Mouse (Mus musculus): ENCODE results near the gene Myo5a. TPM values are rescaled to one million over a fixed set of nuclear protein-coding genes. Genes with fewer than 3 reads are reported as not detected.

The Myo5a gene
- polyA plus RNA-seq, 1 experiment from 2014 or later = 42.4 TPM

DNA sequence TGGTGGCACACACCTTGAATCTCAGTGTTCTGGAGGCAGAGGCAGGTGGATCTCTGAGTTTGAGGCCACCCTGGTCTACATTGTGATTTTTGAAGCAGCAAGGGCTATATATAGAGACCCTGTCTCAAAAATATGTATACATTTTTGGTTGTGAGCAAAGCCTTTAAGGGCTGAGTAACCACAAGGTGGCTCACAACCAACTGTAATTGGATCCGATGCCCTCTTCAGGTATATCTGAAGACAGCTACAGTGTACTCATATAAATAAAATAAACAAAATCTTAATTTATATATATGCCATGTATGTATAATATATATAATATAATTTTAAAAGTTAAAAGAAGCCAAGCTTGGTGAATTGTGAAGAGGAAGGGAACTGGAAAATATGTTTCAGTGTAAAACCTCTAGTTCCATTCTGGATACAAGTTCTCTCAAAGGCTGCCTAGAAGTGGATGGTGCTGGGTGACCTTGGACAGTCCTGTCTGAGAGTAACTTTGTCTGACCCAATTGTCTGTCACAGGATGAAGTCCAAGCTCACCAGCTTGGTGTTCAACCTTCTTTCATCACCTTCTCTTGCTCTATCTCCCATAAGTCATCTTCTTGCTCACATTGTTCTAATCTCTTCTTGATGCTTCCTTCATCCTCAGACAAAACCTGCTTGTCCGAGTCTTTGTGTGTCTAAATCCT is 28.8 kb upstream of the Myo5a start:
- no peak for ATAC-seq (ENCODE audit: low FRiP score, low read depth)
- Histone ChIP-seq H3K36me3 (peaks cover 4% of the 10 kb centered on the region; the same call in 1 of the 2 replicates), H3K4me2 (replicated peaks) (no peak overlapping the region), H3K4me3 (no peak overlapping the region), H3K4me1 (peaks cover 10% of the 10 kb centered on the region), H3K27me3 (replicated peaks) (no peaks in the 10 kb centered on the region), H3K9me3 (no peaks in the 10 kb centered on the region), H3K9ac (no peak overlapping the region), H3K27ac (no peak overlapping the region)
- 92% methylated on average over 2 of the region's 2 CpGs for WGBS

DNA sequence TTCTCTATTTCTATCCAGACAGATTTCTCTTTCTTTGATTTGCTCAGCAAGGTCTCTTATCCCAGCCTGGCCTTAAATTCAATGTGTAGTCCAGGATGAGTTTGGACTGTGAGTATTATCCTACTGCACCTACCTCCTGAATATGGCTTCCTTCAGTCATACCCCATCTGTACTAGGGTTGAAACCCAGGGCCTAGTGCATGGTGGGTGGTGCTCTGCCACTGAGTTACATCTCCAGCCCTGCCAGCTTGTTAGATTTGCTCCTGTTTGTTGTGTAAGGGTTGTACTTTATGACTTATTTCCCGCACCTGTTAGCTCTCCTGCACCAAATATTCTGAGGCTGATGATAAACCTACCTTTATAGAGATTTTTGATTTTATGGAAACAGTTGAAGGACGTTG is 27.6 kb upstream of the Myo5a start:
- 94% methylated on average over 2 of the region's 2 CpGs for WGBS
- H3K27me3 ChIP-seq (replicated peaks) = no peaks in the 10 kb centered on the region
- H3K9ac ChIP-seq = no peak overlapping the region
- no peaks in the 10 kb centered on the region for H3K9me3 ChIP-seq
- ATAC-seq (ENCODE audit: low FRiP score, low read depth) = no peak
- H3K4me2 ChIP-seq (replicated peaks) = no peak overlapping the region
- peaks cover 4% of the 10 kb centered on the region; the same call in 1 of the 2 replicates for H3K36me3 ChIP-seq
- H3K4me3 ChIP-seq = no peak overlapping the region
- H3K4me1 ChIP-seq = peaks cover 10% of the 10 kb centered on the region
- no peak overlapping the region for H3K27ac ChIP-seq

DNA sequence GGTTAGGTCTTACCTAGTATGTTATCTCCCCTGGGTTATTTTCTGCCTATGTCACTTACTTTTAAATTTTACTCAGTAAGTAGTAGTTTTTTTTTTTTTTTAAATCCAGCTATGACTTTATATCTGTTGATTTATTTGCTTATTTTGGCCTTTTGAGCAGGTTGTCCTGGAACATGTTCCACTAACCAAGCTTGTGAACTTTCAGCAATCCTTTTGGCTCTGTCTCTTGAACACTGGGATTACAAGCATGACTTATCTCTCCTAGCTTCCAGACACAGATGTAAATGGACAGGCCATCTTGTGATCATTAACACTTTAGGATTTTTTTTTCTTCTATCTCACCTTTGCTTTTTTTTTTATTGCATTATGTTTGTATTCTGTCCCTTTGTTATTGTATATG is 23.7 kb upstream of the Myo5a start:
- no peak for ATAC-seq (ENCODE audit: low FRiP score, low read depth)

DNA sequence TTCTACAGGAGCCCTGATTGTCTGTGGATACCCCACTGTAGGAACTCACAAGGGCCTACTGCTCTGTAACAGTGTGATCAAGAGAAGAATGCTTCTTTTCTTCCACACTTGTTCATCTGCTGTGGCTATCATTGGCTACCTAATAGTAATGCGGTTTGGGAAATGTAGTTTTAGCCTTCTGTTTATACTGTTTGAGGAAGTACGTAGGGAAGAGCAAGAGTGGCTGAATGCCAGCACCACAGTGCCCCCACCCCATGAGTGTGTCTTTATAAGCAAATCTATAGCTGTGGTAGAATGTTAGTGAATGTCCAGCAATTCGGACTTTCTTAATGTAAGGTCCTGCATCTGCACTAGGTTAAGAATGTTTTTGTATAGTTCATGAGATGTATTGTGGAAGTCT is 21.7 kb upstream of the Myo5a start:
- H3K9me3 ChIP-seq = no peaks in the 10 kb centered on the region
- WGBS = 92% methylated on average over 3 of the region's 3 CpGs
- no peak overlapping the region for H3K4me2 ChIP-seq (replicated peaks)
- H3K27me3 ChIP-seq (replicated peaks) = no peaks in the 10 kb centered on the region
- H3K4me3 ChIP-seq = no peak overlapping the region
- H3K4me1 ChIP-seq = no peaks in the 10 kb centered on the region
- no peak overlapping the region for H3K27ac ChIP-seq
- ATAC-seq (ENCODE audit: low FRiP score, low read depth) = no peak
- H3K9ac ChIP-seq = no peak overlapping the region
- peaks cover 4% of the 10 kb centered on the region; the same call in 1 of the 2 replicates for H3K36me3 ChIP-seq

More for the DNA sequence above, 23.7 kb upstream of the Myo5a start:
- Histone ChIP-seq H3K27me3 (replicated peaks) (no peaks in the 10 kb centered on the region), H3K9me3 (no peaks in the 10 kb centered on the region), H3K4me2 (replicated peaks) (no peak overlapping the region), H3K27ac (no peak overlapping the region), H3K4me1 (no peaks in the 10 kb centered on the region), H3K9ac (no peak overlapping the region), H3K36me3 (peaks cover 4% of the 10 kb centered on the region; the same call in 1 of the 2 replicates), H3K4me3 (no peak overlapping the region)

DNA sequence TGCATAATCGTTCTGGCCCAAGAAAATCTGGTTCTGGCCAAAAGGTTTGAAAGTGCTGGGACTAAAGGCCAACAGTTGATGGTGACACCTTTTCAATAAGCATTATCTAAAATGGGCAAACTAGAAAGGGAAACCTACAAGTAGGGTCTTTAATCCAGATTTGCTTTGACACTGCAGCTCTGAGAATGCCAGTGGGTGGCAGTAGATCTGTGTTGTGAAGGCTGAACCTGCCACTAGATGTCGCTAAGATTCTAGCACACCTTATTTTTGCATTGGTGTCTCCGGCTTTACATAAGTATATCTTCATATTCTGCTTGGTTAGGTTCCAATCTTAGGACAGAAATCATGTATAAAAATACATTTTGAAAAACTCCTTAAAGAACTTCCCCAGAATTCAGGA is 20.8 kb upstream of the Myo5a start:
- peaks cover 4% of the 10 kb centered on the region; the same call in 1 of the 2 replicates for H3K36me3 ChIP-seq
- H3K9ac ChIP-seq = no peak overlapping the region
- H3K4me1 ChIP-seq = no peaks in the 10 kb centered on the region
- WGBS = 40% methylated on average over 3 of the region's 3 CpGs
- H3K4me2 ChIP-seq (replicated peaks) = no peak overlapping the region
- H3K4me3 ChIP-seq = no peak overlapping the region
- H3K9me3 ChIP-seq = no peaks in the 10 kb centered on the region
- no peak overlapping the region for H3K27ac ChIP-seq
- no peaks in the 10 kb centered on the region for H3K27me3 ChIP-seq (replicated peaks)
- ATAC-seq (ENCODE audit: low FRiP score, low read depth) = 0 out of 2 replicates have a peak, but pooled peaks have one; percentile 37

DNA sequence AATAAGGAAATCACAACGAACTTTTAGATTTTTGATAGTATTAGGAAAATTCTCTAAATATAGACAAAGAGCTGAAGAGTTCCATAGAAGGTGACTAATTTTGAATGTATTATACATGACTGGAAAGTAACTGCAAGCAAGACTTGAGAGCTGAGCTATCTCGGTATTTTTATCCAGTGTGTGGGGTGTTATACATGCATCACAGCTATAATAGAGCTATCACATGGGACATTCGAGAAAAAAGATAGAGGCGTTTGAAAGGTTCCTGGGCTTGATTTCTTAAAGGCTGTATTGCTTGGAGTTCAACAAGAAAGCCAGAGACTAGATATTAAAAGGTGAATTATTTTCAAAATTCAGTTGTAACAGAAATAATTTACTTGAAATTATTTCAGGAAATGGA is 19.0 kb upstream of the Myo5a start:
- H3K9ac ChIP-seq = no peak overlapping the region
- no peak overlapping the region for H3K27ac ChIP-seq
- no peak overlapping the region for H3K4me3 ChIP-seq
- peaks cover 6% of the 10 kb centered on the region for H3K36me3 ChIP-seq
- no peaks in the 10 kb centered on the region for H3K27me3 ChIP-seq (replicated peaks)
- no peak overlapping the region for H3K4me2 ChIP-seq (replicated peaks)
- no peaks in the 10 kb centered on the region for H3K4me1 ChIP-seq
- 93% methylated on average over 4 of the region's 4 CpGs for WGBS
- ATAC-seq (ENCODE audit: low FRiP score, low read depth) = no peak
- H3K9me3 ChIP-seq = no peaks in the 10 kb centered on the region

DNA sequence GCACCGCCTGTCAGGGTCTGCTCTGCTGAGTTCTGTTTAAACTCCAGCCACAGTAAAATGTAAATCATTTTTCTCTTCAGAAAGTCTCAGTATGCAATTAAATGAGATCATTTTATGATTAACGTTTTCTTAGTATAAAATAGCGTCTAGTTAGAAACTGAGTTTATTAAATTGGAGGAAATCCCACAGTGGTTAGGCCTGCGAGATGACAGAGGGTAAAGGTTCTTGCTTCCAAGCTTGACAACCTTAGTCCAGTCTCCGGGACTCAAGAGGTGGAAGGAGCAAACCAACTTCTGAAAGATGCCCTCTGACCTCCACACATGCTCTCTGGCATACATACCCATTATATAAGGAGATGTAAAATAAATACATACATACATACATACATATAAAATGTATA is 15.8 kb upstream of the Myo5a start:
- 92% methylated on average over 5 of the region's 5 CpGs for WGBS
- H3K27me3 ChIP-seq (replicated peaks) = no peaks in the 10 kb centered on the region
- no peaks in the 10 kb centered on the region for H3K4me1 ChIP-seq
- ATAC-seq (ENCODE audit: low FRiP score, low read depth) = no peak
- H3K9me3 ChIP-seq = no peaks in the 10 kb centered on the region
- H3K27ac ChIP-seq = no peak overlapping the region
- peaks cover 20% of the 10 kb centered on the region for H3K36me3 ChIP-seq
- no peak overlapping the region for H3K4me3 ChIP-seq
- H3K4me2 ChIP-seq (replicated peaks) = no peak overlapping the region
- H3K9ac ChIP-seq = no peak overlapping the region

DNA sequence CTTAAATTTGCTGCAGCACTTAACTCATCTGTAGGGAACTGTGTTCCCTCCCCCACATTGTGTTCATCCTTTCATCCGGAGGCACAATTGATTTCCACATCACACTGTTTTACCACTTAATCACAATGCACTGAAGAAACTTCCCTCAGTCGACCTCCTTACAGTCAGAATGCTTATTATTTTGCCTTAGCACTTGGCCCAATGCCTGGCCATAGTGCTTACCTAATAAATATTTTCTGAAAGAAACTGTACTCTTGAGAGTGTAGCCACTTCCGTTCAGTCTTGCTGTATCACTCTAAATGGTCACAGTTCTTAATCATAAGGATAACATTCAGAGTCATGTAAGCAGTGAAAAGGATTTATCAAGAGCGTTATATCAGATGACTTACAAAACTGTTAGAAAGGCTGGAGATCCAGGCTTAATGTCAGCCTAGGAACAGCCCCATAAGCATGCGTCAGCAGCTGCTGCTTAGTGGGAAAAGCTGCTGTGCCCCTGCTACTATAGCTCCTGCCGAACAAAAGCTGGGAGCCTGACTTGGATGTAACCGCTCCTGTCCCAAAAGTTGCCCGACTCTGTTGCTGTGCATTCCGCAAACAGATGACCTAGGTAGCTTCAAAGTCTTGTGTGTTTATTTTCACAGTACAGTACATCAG is 6.0 kb upstream of the Myo5a start:
- ATAC-seq (ENCODE audit: low FRiP score, low read depth) = no peak
- H3K4me2 ChIP-seq (replicated peaks) = no peak overlapping the region

DNA sequence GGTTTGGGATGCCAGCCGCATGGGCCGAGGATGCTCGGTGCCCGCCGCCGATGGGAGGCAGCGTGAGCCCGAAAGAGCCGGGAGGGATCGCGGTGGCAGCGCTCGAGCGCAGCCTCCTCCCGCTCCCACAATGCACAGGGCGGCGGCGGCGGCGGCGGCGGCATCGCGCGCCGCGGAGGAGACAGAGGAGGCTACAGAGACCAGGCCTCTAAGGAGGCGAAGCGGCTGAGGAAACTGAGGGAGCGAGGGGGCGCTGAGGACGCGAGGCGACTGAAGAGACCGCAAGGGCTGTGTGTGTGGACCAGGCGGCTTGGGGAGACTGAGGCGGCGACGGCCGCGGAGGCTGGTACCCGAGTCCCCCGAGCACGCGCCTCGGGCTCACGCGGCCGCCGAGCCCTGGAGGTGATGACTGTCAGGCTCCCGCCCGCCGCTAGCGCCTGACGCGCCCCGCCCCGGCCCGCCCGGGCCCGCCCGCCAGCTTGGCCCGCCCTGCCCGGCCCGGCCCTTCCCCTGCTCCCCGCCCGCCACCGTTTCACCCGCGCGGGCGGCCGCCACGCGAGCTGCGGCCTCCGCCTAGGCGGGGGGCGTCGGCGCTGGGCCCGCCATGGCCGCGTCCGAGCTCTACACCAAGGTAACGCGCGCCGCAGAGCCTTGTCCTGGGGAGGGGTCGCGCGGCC is 352 bp downstream of the Myo5a start:
- Histone ChIP-seq H3K4me1 (peaks cover 11% of the 10 kb centered on the region), H3K36me3 (no peaks in the 10 kb centered on the region), H3K27me3 (replicated peaks) (no peaks in the 10 kb centered on the region), H3K9me3 (no peaks in the 10 kb centered on the region), H3K9ac (peak overlapping the region; percentile 98), H3K27ac (peak overlapping the region; percentile 97), H3K4me3 (peak overlapping the region; percentile 90), H3K4me2 (replicated peaks) (peak overlapping the region; percentile 71)
- peak; percentile 96 for ATAC-seq (ENCODE audit: low FRiP score, low read depth)
- WGBS = under 1% methylated on average over 80 of the region's 92 CpGs

More for the DNA sequence above, 6.0 kb upstream of the Myo5a start:
- H3K4me3 ChIP-seq = no peak overlapping the region
- 76% methylated on average over 9 of the region's 9 CpGs for WGBS
- no peaks in the 10 kb centered on the region for H3K4me1 ChIP-seq
- no peaks in the 10 kb centered on the region; the same call in 1 of the 2 replicates for H3K36me3 ChIP-seq
- H3K27me3 ChIP-seq (replicated peaks) = no peaks in the 10 kb centered on the region
- H3K9ac ChIP-seq = no peak overlapping the region
- H3K9me3 ChIP-seq = no peaks in the 10 kb centered on the region
- H3K27ac ChIP-seq = no peak overlapping the region

DNA sequence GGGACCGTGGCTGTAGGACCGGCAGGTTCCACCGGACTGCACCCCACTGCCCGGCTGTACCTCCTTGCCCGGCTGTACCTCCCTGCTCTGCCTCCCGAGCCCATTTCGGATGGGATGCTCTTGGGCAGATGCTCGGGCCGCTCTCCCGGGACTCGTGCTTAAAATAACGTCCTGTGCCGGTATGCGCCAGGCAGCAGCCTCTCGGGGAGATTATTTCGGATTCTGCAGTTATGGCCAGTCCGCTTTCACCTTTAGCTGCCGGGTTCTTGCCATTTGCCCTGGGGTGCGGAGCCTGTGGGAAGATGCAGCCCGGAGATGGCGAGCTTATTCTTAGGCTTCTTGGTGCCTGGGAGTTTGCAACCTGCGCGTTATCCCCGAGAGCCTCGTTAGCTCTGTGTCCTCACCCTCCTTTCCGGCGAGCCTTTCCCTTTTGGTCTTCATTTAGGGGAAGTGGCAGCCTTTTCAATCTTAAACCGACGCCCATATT is 934 bp downstream of the Myo5a start:
- H3K27ac ChIP-seq = peak overlapping the region; percentile 97
- H3K9me3 ChIP-seq = no peaks in the 10 kb centered on the region
- no peaks in the 10 kb centered on the region for H3K27me3 ChIP-seq (replicated peaks)
- peaks cover 11% of the 10 kb centered on the region for H3K4me1 ChIP-seq
- H3K4me3 ChIP-seq = peak overlapping the region; percentile 90
- peak; percentile 9; the same call in 1 of the 2 replicates for ATAC-seq (ENCODE audit: low FRiP score, low read depth)
- peak overlapping the region; percentile 71 for H3K4me2 ChIP-seq (replicated peaks)
- WGBS = 0% methylated on average over 29 of the region's 29 CpGs
- no peaks in the 10 kb centered on the region for H3K36me3 ChIP-seq
- H3K9ac ChIP-seq = peak overlapping the region; percentile 98

DNA sequence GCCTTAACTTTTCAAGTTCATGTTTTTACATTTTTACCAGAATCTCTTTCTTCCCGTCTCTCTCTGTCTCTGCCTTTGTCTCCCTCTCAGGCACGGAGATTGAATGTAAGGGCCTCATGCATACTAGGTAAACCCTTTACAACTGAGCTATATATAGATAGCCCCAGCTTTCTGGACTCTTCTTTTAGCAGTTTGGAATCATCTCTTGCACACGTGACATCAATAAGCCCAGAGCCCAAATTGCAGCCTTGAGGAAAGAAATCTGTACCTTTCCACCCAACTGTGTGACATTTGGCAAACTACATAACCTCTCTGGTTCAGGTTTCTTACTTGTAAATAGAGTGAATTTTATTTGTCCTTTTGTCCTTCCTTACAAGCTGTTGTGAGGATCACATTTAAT is 1.5 kb downstream of the Myo5a start:
- WGBS = 21% methylated on average over 3 of the region's 3 CpGs
- H3K27ac ChIP-seq = no peak overlapping the region
- H3K9me3 ChIP-seq = no peaks in the 10 kb centered on the region
- H3K4me1 ChIP-seq = peaks cover 13% of the 10 kb centered on the region
- no peak for ATAC-seq (ENCODE audit: low FRiP score, low read depth)
- no peaks in the 10 kb centered on the region for H3K36me3 ChIP-seq
- H3K27me3 ChIP-seq (replicated peaks) = no peaks in the 10 kb centered on the region
- peak overlapping the region; percentile 71 for H3K4me2 ChIP-seq (replicated peaks)
- peak overlapping the region; percentile 98 for H3K9ac ChIP-seq
- H3K4me3 ChIP-seq = peak overlapping the region; percentile 90

DNA sequence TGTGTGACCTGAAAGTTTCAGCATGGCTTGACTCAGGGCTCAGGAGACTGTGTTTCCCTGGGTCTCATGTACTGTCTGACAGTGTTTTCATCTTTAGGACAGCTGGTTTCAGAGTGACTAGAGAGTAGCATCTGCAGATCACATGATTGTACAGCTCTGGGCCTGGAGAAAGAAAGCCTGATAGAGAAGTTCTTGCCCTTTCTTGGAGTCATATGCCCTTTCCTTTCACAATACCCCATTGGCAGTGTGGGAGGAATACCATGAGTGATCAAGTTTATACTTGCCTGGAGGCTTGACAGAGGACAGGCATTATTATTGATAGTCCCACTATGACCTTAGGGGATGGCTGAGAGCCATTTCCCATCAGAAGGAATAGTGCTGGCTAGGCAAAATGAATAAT is 6.4 kb downstream of the Myo5a start:
- peaks cover 13% of the 10 kb centered on the region for H3K4me1 ChIP-seq
- no peak overlapping the region for H3K27ac ChIP-seq
- no peaks in the 10 kb centered on the region for H3K9me3 ChIP-seq
- no peaks in the 10 kb centered on the region for H3K27me3 ChIP-seq (replicated peaks)
- H3K4me3 ChIP-seq = no peak overlapping the region
- no peaks in the 10 kb centered on the region for H3K36me3 ChIP-seq
- ATAC-seq (ENCODE audit: low FRiP score, low read depth) = no peak
- no peak overlapping the region for H3K9ac ChIP-seq
- no peak overlapping the region for H3K4me2 ChIP-seq (replicated peaks)
